ENCODE assay signal across 19 mouse cellular contexts in genomic region chr9:41012456-41012855, GRCm38 (mm10). TPM values are rescaled to one million over a fixed set of nuclear protein-coding genes. Genes with fewer than 3 reads are reported as not detected.
DNase-seq lines count a peak whose midpoint lies in the region; ATAC-seq lines count a peak whose summit lies in the region.
"Had no signal": no experiment of that assay in that cellular context is flagged by ENCODE, and none has a peak within 500 bp of the region (broad histone marks: within the 10 kb centered on the region; RNA-seq: fewer than 3 reads in every experiment).

No protein-coding gene starts in this region.

- no peak for ATAC-seq in forebrain, embryonic 13.5 days
- ATAC-seq in midbrain, embryonic 11.5 days (ENCODE audit: low FRiP score), result peak; percentile 57
- ATAC-seq in neural tube, embryonic 14.5 days (ENCODE audit: low read depth), result no peak; the same call in 1 of the 2 replicates
- ATAC-seq: CD4-positive, CD25-positive, alpha-beta regulatory T cell, adult 4 months had no signal

- H3K27me3 ChIP-seq in forebrain, embryonic 13.5 days, result no peaks in the 10 kb centered on the region
- H3K27me3 ChIP-seq in hindbrain, embryonic 10.5 days (ENCODE audit: insufficient read depth, poor library complexity, severe bottlenecking), result peaks cover 24% of the 10 kb centered on the region
- H3K27me3 ChIP-seq in midbrain, embryonic 11.5 days (ENCODE audit: control insufficient read depth, insufficient read depth, low read length), result no peaks in the 10 kb centered on the region
- H3K27me3 ChIP-seq in neural tube, embryonic 14.5 days (ENCODE audit: control insufficient read depth, insufficient read depth, low read length), result no peaks in the 10 kb centered on the region
- H3K27me3 ChIP-seq: kidney, embryonic 15.5 days had no signal

- no peak overlapping the region for H3K4me3 ChIP-seq in forebrain, embryonic 13.5 days
- 0 out of 2 replicates have a peak overlapping the region, but pooled peaks have one; percentile 13 for H3K4me3 ChIP-seq in hindbrain, embryonic 10.5 days
- no peak overlapping the region for H3K4me3 ChIP-seq in midbrain, embryonic 11.5 days (ENCODE audit: low read depth, low read length)
- H3K4me3 ChIP-seq in neural tube, embryonic 14.5 days (ENCODE audit: low read depth, low read length), result no peak overlapping the region
- H3K4me3 ChIP-seq: kidney, embryonic 15.5 days had no signal

- no peak overlapping the region for H3K9ac ChIP-seq in forebrain, embryonic 13.5 days
- peak overlapping the region; percentile 34; the same call in 1 of the 2 replicates for H3K9ac ChIP-seq in midbrain, embryonic 11.5 days (ENCODE audit: low read length)
- H3K9ac ChIP-seq in neural tube, embryonic 14.5 days (replicated peaks; ENCODE audit: low read depth, low read length), result no peak overlapping the region
- H3K9ac ChIP-seq: kidney, embryonic 15.5 days had no signal

- 24% methylated on average over 5 of the region's 5 CpGs for WGBS in forebrain, embryonic 13.5 days
- WGBS in hindbrain, embryonic 10.5 days, result 61% methylated on average over 5 of the region's 5 CpGs
- WGBS in midbrain, embryonic 11.5 days, result 48% methylated on average over 5 of the region's 5 CpGs
- WGBS in neural tube, embryonic 14.5 days, result 36% methylated on average over 5 of the region's 5 CpGs

- H3K4me1 ChIP-seq in forebrain, embryonic 13.5 days, result peaks cover 57% of the 10 kb centered on the region
- H3K4me1 ChIP-seq in hindbrain, embryonic 10.5 days (replicated peaks), result peaks cover 41% of the 10 kb centered on the region
- H3K4me1 ChIP-seq in midbrain, embryonic 11.5 days (ENCODE audit: control insufficient read depth, insufficient read depth, low read length), result peaks cover 32% of the 10 kb centered on the region
- H3K4me1 ChIP-seq in neural tube, embryonic 14.5 days (ENCODE audit: control insufficient read depth, insufficient read depth, low read length), result peaks cover 17% of the 10 kb centered on the region; the same call in 1 of the 2 replicates

- peak overlapping the region; percentile 87 for H3K27ac ChIP-seq in forebrain, embryonic 13.5 days
- peak overlapping the region; percentile 78 for H3K27ac ChIP-seq in hindbrain, embryonic 10.5 days
- H3K27ac ChIP-seq in midbrain, embryonic 11.5 days (ENCODE audit: low read depth, low read length), result peak overlapping the region; percentile 94
- H3K27ac ChIP-seq in neural tube, embryonic 14.5 days (ENCODE audit: low read depth, low read length), result peak overlapping the region; percentile 82
- H3K27ac ChIP-seq: kidney, embryonic 15.5 days had no signal

- 0 out of 2 replicates have a peak, but pooled peaks cover 3% of the 10 kb centered on the region for H3K36me3 ChIP-seq in forebrain, embryonic 13.5 days (ENCODE audit: poor library complexity, severe bottlenecking)
- no peaks in the 10 kb centered on the region for H3K36me3 ChIP-seq in hindbrain, embryonic 10.5 days
- no peaks in the 10 kb centered on the region for H3K36me3 ChIP-seq in midbrain, embryonic 11.5 days (ENCODE audit: control insufficient read depth, insufficient read depth, low read length)
- no peaks in the 10 kb centered on the region for H3K36me3 ChIP-seq in neural tube, embryonic 14.5 days (ENCODE audit: control insufficient read depth, insufficient read depth, low read length)
- H3K36me3 ChIP-seq: kidney, embryonic 15.5 days had no signal

- H3K4me2 ChIP-seq in forebrain, embryonic 13.5 days, result peak overlapping the region; percentile 40
- peak overlapping the region; percentile 25; the same call in 1 of the 2 replicates for H3K4me2 ChIP-seq in midbrain, embryonic 11.5 days
- H3K4me2 ChIP-seq in neural tube, embryonic 14.5 days (ENCODE audit: low read depth, low read length), result no peak overlapping the region
- H3K4me2 ChIP-seq: kidney, embryonic 15.5 days had no signal

- no peak for DNase-seq in hindbrain, embryonic 10.5 days (ENCODE audit: low spot score)
- peak; percentile 86 for DNase-seq in midbrain, embryonic 11.5 days (ENCODE audit: low spot score, missing footprints)
- DNase-seq in ovary, postnatal 14 days (ENCODE audit: low spot score), result no peak
- no peak for DNase-seq in gastrocnemius, postnatal 10 days
- DNase-seq in kidney, adult 18-20 months, result no peak
- DNase-seq: adrenal gland, postnatal 14 days; cerebellum, postnatal 10 days; lung, adult 18-20 months; lung, postnatal 4 days; right cerebral cortex, postnatal 25 days; thymus, adult 18-20 months had no signal

- no peaks in the 10 kb centered on the region for H3K9me3 ChIP-seq in forebrain, embryonic 13.5 days (replicated peaks)
- H3K9me3 ChIP-seq in hindbrain, embryonic 10.5 days, result no peaks in the 10 kb centered on the region
- no peaks in the 10 kb centered on the region for H3K9me3 ChIP-seq in midbrain, embryonic 11.5 days (ENCODE audit: control insufficient read depth, low read length)
- H3K9me3 ChIP-seq in neural tube, embryonic 14.5 days (ENCODE audit: control insufficient read depth, low read length), result no peaks in the 10 kb centered on the region
- H3K9me3 ChIP-seq: kidney, embryonic 15.5 days had no signal

RNA-seq across cellular contexts. Expression of gene Crtam, which starts 8.0 kb away (rescaled TPM):
- not detected in 2 replicates for polyA plus RNA-seq in forebrain, embryonic 13.5 days (2015; fragmentation: Nextera tagmentation; extraction: Ambion mirVana)
- polyA plus RNA-seq in hindbrain, embryonic 10.5 days (2016; fragmentation: Nextera tagmentation; extraction: Ambion mirVana), result 0.09 and 0.13 TPM in 2 replicates
- polyA plus RNA-seq in midbrain, embryonic 11.5 days (2014; fragmentation: Nextera tagmentation; extraction: Ambion mirVana), result 0.07 TPM in 1 of 2 replicates, not detected in the other
- 0.21 TPM in 1 of 2 replicates, not detected in the other for polyA plus RNA-seq in neural tube, embryonic 14.5 days (2014; fragmentation: Nextera tagmentation; extraction: Ambion mirVana)
- total RNA-seq in gastrocnemius, postnatal 10 days (2021), result under 1 TPM in 1 of 2 experiments, not detected in 1; 0.14 TPM
- total RNA-seq: adrenal gland, postnatal 14 days; MEL had no signal
- polyA plus RNA-seq: heart, embryonic 14.5 days had no signal

RNA-seq across cellular contexts. Expression of gene Jhy, which starts 48.5 kb away (rescaled TPM):
- 0.48 and 0.57 TPM in 2 replicates for polyA plus RNA-seq in forebrain, embryonic 13.5 days (2015; fragmentation: Nextera tagmentation; extraction: Ambion mirVana)
- 1.6 and 1.8 TPM in 2 replicates for polyA plus RNA-seq in hindbrain, embryonic 10.5 days (2016; fragmentation: Nextera tagmentation; extraction: Ambion mirVana)
- polyA plus RNA-seq in midbrain, embryonic 11.5 days (2014; fragmentation: Nextera tagmentation; extraction: Ambion mirVana), result 2.7 and 3.4 TPM in 2 replicates
- 1.8 and 2.3 TPM in 2 replicates for polyA plus RNA-seq in neural tube, embryonic 14.5 days (2014; fragmentation: Nextera tagmentation; extraction: Ambion mirVana)
- total RNA-seq in gastrocnemius, postnatal 10 days (2021), result not detected
- total RNA-seq: adrenal gland, postnatal 14 days; granulocyte monocyte progenitor cell, adult 5-6 weeks; MEL; monocyte, adult 5-6 weeks had no signal
- polyA plus RNA-seq: CD4-positive, CD25-positive, alpha-beta regulatory T cell, adult 4 months; heart, embryonic 14.5 days had no signal
